Mouse (Mus musculus): ENCODE measurements around the gene Nos3. TPM values are rescaled to one million over a fixed set of nuclear protein-coding genes. Genes with fewer than 3 reads are reported as not detected.
A peak's percentile ranks its signal among the peaks of the same experiment; 100 is the strongest.

The Nos3 gene
- polyA plus RNA-seq, 1 experiment: not detected

DNA sequence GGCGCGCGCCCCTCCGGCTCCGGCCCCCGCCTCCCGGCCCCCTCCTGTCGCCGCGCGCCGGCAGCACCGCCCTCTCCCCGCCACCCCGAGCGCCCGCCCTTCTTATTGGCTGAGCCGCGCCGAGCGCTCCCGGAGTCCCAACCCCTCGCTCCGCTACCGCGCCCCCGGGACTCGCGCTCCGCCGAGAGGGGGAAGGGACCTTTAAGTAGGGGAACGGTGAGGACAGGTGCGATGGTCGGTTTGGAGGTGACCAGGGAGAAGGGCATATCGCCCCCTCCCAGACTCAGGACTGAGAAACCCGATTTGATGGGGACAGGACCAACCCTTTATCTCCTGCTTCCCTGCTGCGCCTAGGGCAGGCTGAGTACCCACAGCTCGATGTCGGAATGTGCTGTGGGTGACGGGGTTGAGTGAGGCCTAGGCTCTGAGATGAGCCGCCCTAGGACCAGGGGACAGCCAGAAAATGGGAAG, 12.9 kb upstream of the Nos3 start:
- no peaks in the 10 kb centered on the region for H3K4me1 ChIP-seq (ENCODE audit: control insufficient read depth, insufficient read depth, low read length)
- no peak overlapping the region for H3K27ac ChIP-seq (ENCODE audit: insufficient read depth, low read depth, low read length)
- peak overlapping the region; percentile 49 for H3K4me3 ChIP-seq (ENCODE audit: insufficient read depth, low read length)
- no peak for TF ChIP-seq CTCF (IDR thresholded peaks at IDR 0.05; ENCODE audit: low read depth, low read length)
- no peak for TF ChIP-seq POLR2A (IDR thresholded peaks at IDR 0.05; ENCODE audit: borderline replicate concordance, low read depth, low read length)

- Histone ChIP-seq H3K27ac (ENCODE audit: insufficient read depth, low read depth, low read length) (no peak overlapping the region), H3K4me1 (ENCODE audit: control insufficient read depth, insufficient read depth, low read length) (no peaks in the 10 kb centered on the region), H3K4me3 (ENCODE audit: insufficient read depth, low read length) (no peak overlapping the region)
- TF ChIP-seq POLR2A (IDR thresholded peaks at IDR 0.05; ENCODE audit: borderline replicate concordance, low read depth, low read length): no peak
- no peak for TF ChIP-seq CTCF (IDR thresholded peaks at IDR 0.05; ENCODE audit: low read depth, low read length)
These were observed 12.3 kb upstream of the Nos3 start for GRCm38 (mm10) chr5:24352251-24352859.

DNA sequence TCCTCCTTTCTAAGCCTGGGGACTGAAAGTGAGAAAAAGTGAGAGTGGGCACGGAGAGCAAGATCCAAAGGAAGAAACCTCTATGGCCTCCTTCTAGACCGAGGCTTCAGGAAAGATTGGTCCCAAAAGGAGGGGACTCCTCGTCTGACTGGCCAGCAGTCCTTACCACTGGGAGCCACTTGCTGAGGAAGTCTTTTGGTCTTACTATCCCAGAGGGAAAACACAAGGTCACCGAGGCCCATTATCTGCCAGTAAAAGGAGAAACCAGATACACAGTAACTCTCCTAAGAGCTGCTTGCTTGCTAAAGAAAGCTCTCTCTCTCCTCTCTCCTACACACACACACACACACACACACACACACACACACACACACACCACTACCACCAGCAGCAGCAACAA, 11.3 kb upstream of the Nos3 start:
- Histone ChIP-seq H3K27ac (ENCODE audit: insufficient read depth, low read depth, low read length) (no peak overlapping the region), H3K4me3 (ENCODE audit: insufficient read depth, low read length) (no peak overlapping the region), H3K4me1 (ENCODE audit: control insufficient read depth, insufficient read depth, low read length) (no peaks in the 10 kb centered on the region)
- TF ChIP-seq POLR2A (IDR thresholded peaks at IDR 0.05; ENCODE audit: borderline replicate concordance, low read depth, low read length) (no peak), CTCF (IDR thresholded peaks at IDR 0.05; ENCODE audit: low read depth, low read length) (no peak)

DNA sequence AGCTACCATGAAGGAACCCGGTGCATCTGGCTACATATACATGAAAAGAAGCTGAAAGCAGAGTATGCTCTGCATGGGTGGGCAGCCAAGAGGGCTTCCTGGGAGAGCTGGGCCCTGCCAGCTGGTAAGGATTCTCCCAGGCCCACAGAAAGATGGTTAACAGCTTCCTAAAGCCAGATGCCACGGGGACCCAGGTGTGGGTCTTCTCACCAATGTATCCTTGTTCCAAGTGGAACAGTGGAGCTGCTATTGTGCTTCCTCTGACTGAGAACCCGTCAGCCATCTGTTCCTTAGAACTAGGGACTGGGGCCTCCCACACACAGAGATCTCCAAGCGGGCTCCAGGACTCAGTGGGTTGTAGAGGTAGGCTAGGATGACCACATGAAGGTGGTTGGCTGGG, 7.8 kb upstream of the Nos3 start:
- Histone ChIP-seq H3K4me1 (ENCODE audit: control insufficient read depth, insufficient read depth, low read length) (peaks cover 5% of the 10 kb centered on the region), H3K27ac (ENCODE audit: insufficient read depth, low read depth, low read length) (no peak overlapping the region), H3K4me3 (ENCODE audit: insufficient read depth, low read length) (no peak overlapping the region)
- TF ChIP-seq POLR2A (IDR thresholded peaks at IDR 0.05; ENCODE audit: borderline replicate concordance, low read depth, low read length) (no peak), CTCF (IDR thresholded peaks at IDR 0.05; ENCODE audit: low read depth, low read length) (no peak)

- no peak overlapping the region for H3K27ac ChIP-seq (ENCODE audit: insufficient read depth, low read depth, low read length)
- peaks cover 5% of the 10 kb centered on the region for H3K4me1 ChIP-seq (ENCODE audit: control insufficient read depth, insufficient read depth, low read length)
- no peak overlapping the region for H3K4me3 ChIP-seq (ENCODE audit: insufficient read depth, low read length)
- TF ChIP-seq POLR2A (IDR thresholded peaks at IDR 0.05; ENCODE audit: borderline replicate concordance, low read depth, low read length) (no peak), CTCF (IDR thresholded peaks at IDR 0.05; ENCODE audit: low read depth, low read length) (no peak)
These were observed 7.1 kb upstream of the Nos3 start for GRCm38 (mm10) chr5:24357461-24357860.

DNA sequence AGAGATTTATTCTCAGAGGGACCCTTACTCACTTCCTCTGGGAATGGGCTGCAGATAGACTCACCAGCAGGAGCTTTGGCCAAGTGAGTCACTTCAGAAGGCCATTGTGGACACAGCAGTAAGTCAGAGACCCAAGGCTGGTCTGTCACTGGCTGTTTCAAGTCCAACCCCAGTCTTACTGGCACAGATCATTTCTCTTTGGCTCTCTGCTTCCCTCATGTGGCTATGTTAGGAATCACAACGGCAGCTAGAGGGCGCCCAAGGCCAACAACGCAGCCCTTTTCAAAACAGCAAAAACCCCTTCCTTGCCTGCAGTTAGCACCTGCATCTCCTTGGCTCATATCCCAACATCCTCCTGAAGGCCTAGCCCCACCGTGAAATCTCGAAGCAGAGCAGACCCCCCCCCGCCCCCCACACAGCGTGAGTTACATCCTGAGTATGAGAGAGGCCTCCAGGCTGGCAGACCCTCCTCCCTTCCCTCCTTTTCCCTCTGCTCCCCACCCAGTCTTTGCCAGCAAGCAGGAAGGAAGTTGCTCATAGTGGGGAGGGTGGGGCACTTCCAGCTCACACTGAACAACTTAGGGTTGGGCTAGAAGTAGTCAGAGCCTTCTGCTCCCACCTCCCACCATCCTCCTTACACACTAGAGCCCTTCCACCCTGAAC, 3.7 kb upstream of the Nos3 start:
- H3K4me1 ChIP-seq (ENCODE audit: control insufficient read depth, insufficient read depth, low read length): peaks cover 5% of the 10 kb centered on the region
- no peak overlapping the region for H3K27ac ChIP-seq (ENCODE audit: insufficient read depth, low read depth, low read length)
- TF ChIP-seq POLR2A (IDR thresholded peaks at IDR 0.05; ENCODE audit: borderline replicate concordance, low read depth, low read length) (no peak), CTCF (IDR thresholded peaks at IDR 0.05; ENCODE audit: low read depth, low read length) (peak; percentile 91)
- no peak overlapping the region for H3K4me3 ChIP-seq (ENCODE audit: insufficient read depth, low read length)

GRCm38 (mm10) chr5:24363467-24363866, 1.1 kb upstream of the Nos3 start:
- peaks cover 5% of the 10 kb centered on the region for H3K4me1 ChIP-seq (ENCODE audit: control insufficient read depth, insufficient read depth, low read length)
- H3K4me3 ChIP-seq (ENCODE audit: insufficient read depth, low read length): no peak overlapping the region
- TF ChIP-seq CTCF (IDR thresholded peaks at IDR 0.05; ENCODE audit: low read depth, low read length): no peak
- no peak for TF ChIP-seq POLR2A (IDR thresholded peaks at IDR 0.05; ENCODE audit: borderline replicate concordance, low read depth, low read length)
- no peak overlapping the region for H3K27ac ChIP-seq (ENCODE audit: insufficient read depth, low read depth, low read length)

- no peak overlapping the region for H3K27ac ChIP-seq (ENCODE audit: insufficient read depth, low read depth, low read length)
- H3K4me1 ChIP-seq (ENCODE audit: control insufficient read depth, insufficient read depth, low read length): peaks cover 5% of the 10 kb centered on the region
- no peak overlapping the region for H3K4me3 ChIP-seq (ENCODE audit: insufficient read depth, low read length)
- TF ChIP-seq CTCF (IDR thresholded peaks at IDR 0.05; ENCODE audit: low read depth, low read length) (no peak), POLR2A (IDR thresholded peaks at IDR 0.05; ENCODE audit: borderline replicate concordance, low read depth, low read length) (no peak)
These were observed 549 bp upstream of the Nos3 start for GRCm38 (mm10) chr5:24364061-24364460.

DNA sequence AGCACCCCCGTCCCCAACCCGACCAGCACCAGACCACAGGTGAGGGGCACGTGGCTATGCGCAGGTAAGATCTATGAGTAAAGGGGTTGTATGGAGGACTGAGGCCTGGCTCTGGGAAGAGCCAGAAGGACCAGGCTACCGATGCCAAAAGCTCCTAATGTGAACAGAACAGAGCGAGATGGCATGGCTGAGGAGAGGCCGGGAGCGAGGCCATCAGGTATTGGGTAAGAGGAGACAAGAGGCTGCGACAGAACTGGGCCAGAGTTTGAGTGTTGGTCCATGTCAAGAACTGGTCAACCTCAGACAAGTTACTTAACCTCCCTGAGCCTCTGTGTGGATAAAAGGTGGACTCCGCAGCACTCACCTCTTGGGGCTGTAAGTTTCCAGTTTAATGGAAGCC, 353 bp downstream of the Nos3 start:
- H3K27ac ChIP-seq (ENCODE audit: insufficient read depth, low read depth, low read length): no peak overlapping the region
- TF ChIP-seq POLR2A (IDR thresholded peaks at IDR 0.05; ENCODE audit: borderline replicate concordance, low read depth, low read length) (no peak), CTCF (IDR thresholded peaks at IDR 0.05; ENCODE audit: low read depth, low read length) (no peak)
- peaks cover 5% of the 10 kb centered on the region for H3K4me1 ChIP-seq (ENCODE audit: control insufficient read depth, insufficient read depth, low read length)
- H3K4me3 ChIP-seq (ENCODE audit: insufficient read depth, low read length): no peak overlapping the region

- peaks cover 5% of the 10 kb centered on the region for H3K4me1 ChIP-seq (ENCODE audit: control insufficient read depth, insufficient read depth, low read length)
- H3K27ac ChIP-seq (ENCODE audit: insufficient read depth, low read depth, low read length): no peak overlapping the region
- H3K4me3 ChIP-seq (ENCODE audit: insufficient read depth, low read length): no peak overlapping the region
- TF ChIP-seq POLR2A (IDR thresholded peaks at IDR 0.05; ENCODE audit: borderline replicate concordance, low read depth, low read length): no peak
- TF ChIP-seq CTCF (IDR thresholded peaks at IDR 0.05; ENCODE audit: low read depth, low read length): no peak
These were observed 918 bp downstream of the Nos3 start for GRCm38 (mm10) chr5:24365528-24365927.
